Mouse (Mus musculus) left cerebral cortex, postnatal 14 days (tissue): ENCODE results near the gene Gmeb2. TPM values are rescaled to one million over a fixed set of nuclear protein-coding genes. Genes with fewer than 3 reads are reported as not detected.

Source experiments
- DNase-seq, 2 experiments: peaks; one replicate each; pipeline ENCODE4 v3.0.0; 2021 to 2022; ENCODE audit warnings: low spot score in 2 of 2, mixed read lengths in 1 of 2
- intact Hi-C: fragments of 180-260 bp; cut with DNase I; formaldehyde crosslinking; loops from one replicate; pipeline ENCODE4 v1.15.1; 2025
- total RNA-seq, 2 experiments: library from RNA; stranded (reverse); gene quantifications; 2 replicates each; pipeline ENCODE4 v1.2.3; 2021

Gene Gmeb2
- total RNA-seq, 2 experiments from 2014 or later: 18.3 to 20.0 TPM

- DNase-seq: no peak
- intact Hi-C loops: no loop called here
Observed at GRCm38 (mm10) chr2:181237251-181238014, 50.4 kb downstream of the Gmeb2 start.

GRCm38 (mm10) chr2:181235681-181236566, 51.9 kb downstream of the Gmeb2 start:
- intact Hi-C loops: no loop called here
- no peak for DNase-seq

GRCm38 (mm10) chr2:181234680-181235079, 53.2 kb downstream of the Gmeb2 start:
- intact Hi-C loops: no loop called here
- no peak for DNase-seq

GRCm38 (mm10) chr2:181233443-181233842, 54.4 kb downstream of the Gmeb2 start:
- intact Hi-C loops: no loop called here

GRCm38 (mm10) chr2:181231171-181231570, 56.7 kb downstream of the Gmeb2 start:
- DNase-seq: no peak
- intact Hi-C loops: no loop called here

More at GRCm38 (mm10) chr2:181233443-181233842, 54.4 kb downstream of the Gmeb2 start:
- DNase-seq: no peak

- DNase-seq: no peak
- intact Hi-C loops: no loop called here
Observed at GRCm38 (mm10) chr2:181228335-181228734, 59.5 kb downstream of the Gmeb2 start.

- no peak for DNase-seq
- intact Hi-C loops: no loop called here
Observed at GRCm38 (mm10) chr2:181227122-181227521, 60.7 kb downstream of the Gmeb2 start.

- DNase-seq: no peak
- intact Hi-C loops: no loop called here
Observed at GRCm38 (mm10) chr2:181224994-181225393, 62.8 kb downstream of the Gmeb2 start.

GRCm38 (mm10) chr2:181220361-181220760, 67.5 kb downstream of the Gmeb2 start:
- intact Hi-C loops: no loop called here
- no peak for DNase-seq

- intact Hi-C loops: no loop called here
- peak; percentile 40 to 62 for DNase-seq
Observed at GRCm38 (mm10) chr2:181219538-181220216, 68.2 kb downstream of the Gmeb2 start, which contains the start of gene Fndc11. Fndc11 (plus strand) TSS chr2:181220013.

GRCm38 (mm10) chr2:181218881-181219485, 68.9 kb downstream of the Gmeb2 start:
- intact Hi-C loops: no loop called here
- DNase-seq: no peak

- no peak for DNase-seq
- intact Hi-C loops: no loop called here
Observed at GRCm38 (mm10) chr2:181216037-181216436, 71.8 kb downstream of the Gmeb2 start.

- intact Hi-C loops: no loop called here
- DNase-seq: no peak
Observed at GRCm38 (mm10) chr2:181213021-181213445, 74.8 kb downstream of the Gmeb2 start, which contains the start of gene Srms. Srms (minus strand) TSS chr2:181213185.

GRCm38 (mm10) chr2:181212389-181213020, 75.3 kb downstream of the Gmeb2 start:
- intact Hi-C loops: no loop called here
- no peak for DNase-seq

GRCm38 (mm10) chr2:181206118-181206517, 81.7 kb downstream of the Gmeb2 start:
- intact Hi-C loops: no loop called here
- no peak for DNase-seq

GRCm38 (mm10) chr2:181205678-181206077, 82.2 kb downstream of the Gmeb2 start:
- no peak for DNase-seq
- intact Hi-C loops: no loop called here

- no peak for DNase-seq
- intact Hi-C loops: no loop called here
Observed at GRCm38 (mm10) chr2:181202886-181203285, 84.9 kb downstream of the Gmeb2 start.

GRCm38 (mm10) chr2:181202422-181202821, 85.4 kb downstream of the Gmeb2 start, which contains the start of gene Ptk6:
Ptk6 (minus strand) TSS chr2:181202789.
- DNase-seq: no peak
- intact Hi-C loops: no loop called here

GRCm38 (mm10) chr2:181201606-181202005, 86.2 kb downstream of the Gmeb2 start:
- DNase-seq: no peak
- intact Hi-C loops: no loop called here
